Mouse (Mus musculus) urinary bladder, postnatal 36 days (tissue): ENCODE measurements around the gene Helt.

Experiments
- DNase-seq, 2 experiments: peaks; one replicate each; pipeline ENCODE4 v3.0.0; 2022; ENCODE audit warnings: low spot score in 2 of 2, mixed read lengths in 1 of 2

Gene Helt

DNA sequence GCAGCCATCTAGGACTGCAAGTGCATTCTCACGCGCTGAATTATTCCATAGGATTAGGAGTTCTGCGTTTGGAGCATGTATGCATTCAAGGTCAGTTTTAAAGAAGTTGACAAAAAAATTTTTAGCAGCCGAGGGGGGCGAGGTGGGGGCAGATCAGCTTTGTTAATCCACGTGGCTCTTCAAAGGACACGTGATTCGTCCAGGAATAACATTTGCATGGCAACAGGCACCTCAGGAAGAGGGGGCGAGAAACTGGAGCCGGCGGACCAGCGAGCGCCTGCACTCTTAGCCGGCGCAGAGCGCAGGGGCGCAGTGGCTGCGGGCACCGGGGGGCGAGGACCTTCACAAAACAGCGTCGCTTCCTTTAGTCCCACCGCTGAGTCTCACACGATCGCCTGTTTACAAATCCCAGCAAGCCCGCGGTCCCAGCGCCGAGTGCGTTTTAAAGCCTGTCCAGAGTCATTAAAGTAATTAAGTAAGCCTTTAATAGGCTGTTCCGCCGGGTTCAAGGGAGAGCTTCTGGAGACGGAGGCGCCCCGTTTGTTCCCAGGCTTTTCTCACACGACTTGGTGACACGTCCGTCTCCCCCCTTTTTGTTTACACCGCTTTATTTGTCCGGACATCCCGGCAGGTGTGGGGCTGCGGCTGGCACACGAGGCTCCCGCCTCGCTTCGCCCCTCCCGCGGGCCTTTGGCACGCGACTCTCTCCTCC lies at the start of gene Helt:
Helt (minus strand) TSS at position 491 of the 712 bp plus-strand sequence.
- DNase-seq = no peak

DNA sequence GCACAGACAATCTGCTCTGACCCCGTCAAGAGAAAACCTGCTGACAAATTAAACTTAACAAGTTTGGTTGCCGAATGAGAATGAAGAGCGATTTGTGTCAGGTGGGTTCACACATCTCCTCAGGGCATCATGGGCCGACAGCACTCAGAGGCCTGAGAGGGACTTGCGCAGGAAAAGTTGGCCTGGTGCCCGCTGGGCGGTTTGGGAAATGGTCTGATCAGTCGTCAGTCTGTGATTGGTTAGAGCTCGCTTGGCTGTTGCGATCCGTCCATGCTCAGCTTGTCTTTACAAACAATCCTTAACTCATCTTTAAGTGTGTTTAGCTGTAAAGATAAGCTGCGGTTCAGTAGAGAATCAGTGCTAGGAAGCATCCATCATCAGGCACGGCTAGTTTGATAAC lies 47.8 kb upstream of the Helt start:
- no peak for DNase-seq

DNA sequence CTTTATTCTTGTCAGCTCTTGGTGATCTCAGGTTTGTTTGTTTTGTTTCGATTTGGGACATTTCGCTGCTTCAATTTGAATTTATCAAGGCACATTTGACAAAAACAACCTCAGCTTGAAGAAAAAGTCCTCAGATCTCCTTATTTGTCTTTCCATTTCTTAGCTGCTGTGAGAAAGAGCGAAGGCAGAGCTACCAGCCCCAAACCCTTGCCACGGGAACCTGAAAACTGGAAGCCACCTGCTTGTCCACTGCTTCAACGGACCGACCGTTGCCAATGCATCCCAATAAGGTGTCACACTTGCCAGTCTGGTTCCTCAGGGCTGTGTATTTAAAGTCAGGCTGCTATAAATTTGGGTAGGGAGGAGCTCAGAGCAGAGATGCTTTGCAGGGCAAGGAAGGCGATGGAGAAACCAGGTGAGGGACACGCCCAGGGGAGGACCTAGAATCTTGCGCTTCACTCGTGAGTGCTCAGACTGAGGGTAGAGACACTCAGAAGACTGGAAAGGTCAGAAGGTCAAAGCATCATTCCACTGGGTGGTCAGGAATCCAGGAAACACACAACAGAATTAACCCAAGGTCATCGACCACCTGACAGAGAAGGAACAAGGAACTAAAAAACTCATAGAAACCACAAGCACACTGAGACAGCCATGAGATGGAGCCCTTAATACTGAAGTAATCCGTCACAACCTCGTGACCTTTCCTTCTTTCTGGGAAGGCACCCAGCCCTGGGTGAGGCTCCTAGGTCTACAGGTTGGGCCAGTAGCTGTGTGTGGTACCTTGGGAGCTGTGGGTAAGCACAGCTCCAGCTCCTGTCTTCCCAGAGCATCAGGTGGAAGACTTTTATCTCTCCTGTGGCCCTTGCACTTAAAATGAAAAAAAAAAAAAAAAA lies 46.2 kb upstream of the Helt start:
- no peak for DNase-seq

DNA sequence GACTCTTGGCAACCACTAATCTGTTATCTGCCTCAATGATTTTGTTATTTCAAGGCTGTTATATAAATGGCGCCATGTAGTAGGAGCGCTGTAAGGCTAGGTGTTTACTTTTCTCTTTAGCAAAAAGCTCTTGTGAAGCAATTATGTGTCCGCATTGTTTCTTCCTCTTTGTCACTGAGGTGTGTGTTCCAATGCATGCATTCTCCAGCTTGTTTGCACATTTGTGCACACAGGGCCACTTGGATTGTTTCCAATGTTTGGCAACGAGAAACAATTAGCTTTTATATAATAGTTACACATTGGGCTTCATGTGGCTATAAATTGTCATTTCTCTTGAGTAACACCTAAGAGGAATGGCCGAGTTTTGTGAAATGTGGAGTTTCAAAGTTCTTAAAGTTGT lies 44.8 kb upstream of the Helt start:
- no peak for DNase-seq

DNA sequence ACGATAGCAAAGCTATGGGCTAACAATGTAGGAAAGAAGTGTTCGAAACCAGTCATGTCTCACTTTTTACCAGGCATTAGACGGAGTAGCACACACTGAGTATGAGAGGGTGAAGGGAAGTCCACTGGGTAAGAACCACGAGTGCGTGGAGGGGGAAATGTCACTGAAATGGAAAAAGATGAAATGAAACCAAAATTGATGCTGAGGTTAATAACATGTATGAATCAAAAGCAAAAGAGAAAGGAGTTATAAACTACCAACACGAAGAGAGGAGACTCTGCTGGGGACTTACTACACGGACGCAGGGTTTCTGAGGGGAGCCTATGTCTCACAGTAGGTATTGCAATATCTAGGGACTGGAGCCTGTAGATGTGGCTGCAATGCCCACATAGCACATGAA lies 41.9 kb upstream of the Helt start:
- no peak for DNase-seq

DNA sequence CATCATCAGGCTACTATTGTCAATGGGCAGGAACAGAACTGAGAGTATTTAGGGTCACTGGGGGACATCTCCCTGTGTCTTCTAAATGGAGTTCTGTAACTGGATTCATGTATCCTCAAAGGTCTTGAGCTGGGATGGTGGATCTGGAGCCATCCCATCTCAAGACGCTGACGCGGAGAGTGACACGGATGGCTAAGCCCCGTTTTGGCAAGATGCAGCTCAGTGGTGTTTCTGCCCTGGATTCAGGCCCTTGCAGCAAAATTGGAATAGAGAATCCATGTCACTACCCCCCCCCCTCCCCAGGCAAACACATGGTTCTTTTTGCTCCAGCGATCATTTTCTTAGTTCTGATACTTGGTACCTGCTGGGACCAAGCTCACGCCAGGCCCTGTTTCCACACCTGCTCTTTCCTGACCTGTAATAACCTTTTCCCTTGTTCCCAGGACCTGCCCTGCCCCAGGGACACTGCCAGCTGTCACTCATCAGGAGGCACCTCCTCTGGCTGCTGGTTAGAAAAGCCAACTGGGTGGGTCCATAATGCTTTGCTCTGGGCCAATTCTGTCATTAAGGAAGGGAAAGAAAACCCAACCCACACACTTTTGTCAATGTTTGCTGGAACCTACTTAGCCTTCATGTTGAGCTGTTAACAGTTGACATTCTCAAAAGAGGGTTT lies 38.1 kb upstream of the Helt start:
- DNase-seq = no peak

DNA sequence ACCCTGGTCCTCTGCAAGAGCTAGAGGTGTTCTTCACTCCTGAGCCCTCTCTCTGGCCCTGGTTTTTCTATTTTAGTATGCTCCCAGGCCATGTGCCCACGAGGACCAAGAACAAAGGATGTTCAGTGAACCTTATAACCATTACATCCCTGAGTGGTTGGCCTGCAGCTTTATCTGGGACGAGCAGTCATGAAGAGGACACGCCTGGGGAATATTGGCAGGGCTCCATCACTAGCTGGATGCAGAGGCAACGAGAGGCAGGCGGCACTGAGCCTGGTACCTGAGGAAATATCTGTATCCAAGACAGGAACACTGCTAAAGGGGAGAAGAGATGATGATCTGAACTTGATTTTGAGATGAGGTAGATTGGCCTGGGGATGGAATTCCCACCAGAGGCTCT lies 37.3 kb upstream of the Helt start:
- no peak for DNase-seq

DNA sequence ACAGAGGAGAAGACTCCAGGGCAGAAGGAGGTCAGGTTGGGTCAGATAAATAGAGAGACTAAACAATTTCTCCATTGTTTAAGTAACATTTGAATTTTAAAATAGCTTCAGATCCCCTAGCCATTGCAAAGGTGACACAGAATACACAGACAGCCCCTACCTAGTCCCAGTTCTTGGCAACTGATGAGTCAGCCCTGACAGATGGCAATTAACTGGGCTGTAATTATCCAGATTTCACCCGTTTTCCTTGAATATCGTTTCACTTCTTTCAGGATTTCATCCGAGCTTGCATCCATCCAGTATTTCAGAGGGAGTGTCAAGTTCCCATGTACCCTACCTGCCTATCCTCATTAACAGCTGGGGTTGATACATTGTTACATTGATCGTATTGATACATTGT lies 34.9 kb upstream of the Helt start:
- DNase-seq = no peak

DNA sequence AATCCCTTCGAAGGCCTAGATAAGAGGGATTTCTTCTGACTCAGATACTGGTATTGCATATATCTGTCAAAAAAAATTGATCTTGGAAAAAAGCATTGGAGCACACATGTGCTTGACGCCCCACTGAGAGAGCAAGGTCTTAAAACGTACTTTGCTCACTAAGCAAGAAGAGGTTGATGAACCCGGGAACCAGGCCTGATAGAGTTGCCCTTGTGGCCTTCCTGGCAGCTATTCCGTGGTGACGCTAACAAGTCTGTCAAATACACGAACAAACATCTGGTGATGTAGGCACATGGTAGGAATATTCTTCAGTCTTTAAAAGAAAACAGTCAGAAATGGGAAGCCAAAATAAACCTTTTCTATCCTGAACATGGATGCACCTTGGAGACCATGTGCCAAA lies 32.8 kb upstream of the Helt start:
- no peak for DNase-seq

DNA sequence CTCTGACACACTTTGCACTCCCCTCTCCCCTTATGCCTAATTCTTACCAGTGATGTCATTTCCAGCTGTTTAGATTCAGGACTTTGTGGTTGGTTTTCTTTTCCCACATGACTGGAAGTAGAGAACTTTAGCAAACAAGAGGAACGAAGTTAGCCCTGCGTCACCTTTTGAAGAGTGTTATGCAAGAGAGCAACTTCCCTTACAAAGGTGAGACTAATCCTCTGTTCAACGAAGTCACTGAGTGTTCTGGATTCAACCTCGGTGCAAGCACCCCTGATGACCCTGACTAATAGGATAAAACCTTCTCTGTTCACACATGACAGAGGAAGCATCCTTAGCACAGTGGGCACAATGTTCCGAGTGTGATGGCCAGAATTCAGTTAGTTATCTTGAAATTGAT lies 32.2 kb upstream of the Helt start:
- DNase-seq = no peak

DNA sequence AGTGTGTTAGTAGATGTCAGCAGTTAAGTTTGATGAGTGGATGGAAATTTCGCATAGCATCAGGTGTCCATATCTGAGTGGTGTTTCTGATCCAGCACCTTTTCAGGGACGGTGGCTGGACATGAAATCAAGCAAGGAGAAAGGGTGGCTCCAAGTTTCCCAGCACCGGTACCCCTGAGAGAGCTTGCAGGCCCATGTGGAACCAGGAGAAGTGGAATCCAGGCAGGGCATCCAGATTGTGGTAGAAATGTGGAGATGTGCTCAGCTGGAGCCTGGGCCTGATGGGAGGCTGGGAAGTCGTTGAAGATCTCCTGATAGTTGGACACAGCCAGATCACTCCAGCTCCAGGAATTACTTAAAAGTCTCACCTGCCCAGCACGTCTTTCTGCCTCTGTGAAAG lies 30.2 kb upstream of the Helt start:
- no peak for DNase-seq

DNA sequence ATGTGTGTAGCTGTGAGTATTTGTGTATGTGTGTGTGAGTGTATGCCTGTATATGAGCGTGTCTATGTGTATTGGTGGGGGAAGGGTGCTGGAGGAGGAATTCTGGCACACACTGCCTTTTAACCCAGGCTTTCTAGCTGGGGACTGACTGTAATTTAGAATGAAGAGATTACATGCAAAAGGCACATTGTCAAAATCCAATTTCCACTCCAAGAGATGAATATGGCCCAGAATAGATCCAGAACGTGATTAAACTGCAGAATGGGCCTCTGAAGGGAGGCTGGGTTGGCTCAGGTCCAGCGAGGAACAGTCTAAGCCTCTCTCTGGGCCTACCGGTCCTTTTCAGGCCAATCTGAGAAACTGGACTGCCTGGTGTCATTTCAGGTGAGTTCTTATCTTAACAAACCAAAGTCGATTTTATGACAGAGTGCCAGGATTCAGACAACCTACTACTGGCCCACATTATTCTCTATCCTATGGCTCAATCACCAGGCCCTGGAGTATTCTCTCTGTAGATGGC lies 29.3 kb upstream of the Helt start:
- peak in 1 of 2 experiments; percentile 20 for DNase-seq

DNA sequence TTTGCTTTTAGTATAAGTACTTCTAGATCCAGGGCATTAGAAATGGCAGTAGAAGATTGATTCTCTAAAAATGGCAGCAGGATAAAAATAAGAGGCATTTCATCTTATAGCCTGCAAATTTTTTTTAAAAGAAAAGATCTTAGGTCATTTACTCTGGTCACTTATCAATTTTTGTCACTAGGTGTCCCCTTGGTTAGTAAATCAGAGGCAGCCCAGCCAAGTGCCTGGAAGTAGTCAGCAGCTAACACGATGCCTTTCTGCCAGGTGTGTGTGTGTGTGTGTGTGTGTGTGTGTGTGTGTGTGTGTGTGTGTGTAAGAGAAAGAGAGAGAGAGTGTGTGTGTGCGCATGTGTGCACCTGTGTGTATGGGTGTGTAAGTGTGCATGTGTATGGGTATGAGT lies 28.4 kb upstream of the Helt start:
- DNase-seq = no peak

DNA sequence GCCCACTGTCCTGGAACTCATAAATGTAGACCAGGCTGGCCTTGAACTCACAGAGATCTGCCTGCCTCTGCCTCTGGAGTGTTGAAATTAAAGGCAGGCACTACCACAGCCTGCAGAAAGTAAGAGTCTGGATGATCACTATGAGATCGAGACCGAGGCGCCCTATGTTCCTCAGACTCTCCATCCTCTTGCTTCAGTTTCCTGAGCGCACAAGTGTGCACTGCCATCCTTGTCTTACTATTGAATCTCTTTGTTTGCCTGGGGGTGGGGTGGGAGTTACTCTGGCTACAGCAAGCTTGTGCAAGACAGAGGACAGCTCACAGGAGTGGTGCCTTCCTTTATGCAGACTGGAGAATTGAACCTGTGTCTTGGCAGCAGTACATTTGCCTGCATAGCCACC lies 27.9 kb upstream of the Helt start:
- no peak for DNase-seq

DNA sequence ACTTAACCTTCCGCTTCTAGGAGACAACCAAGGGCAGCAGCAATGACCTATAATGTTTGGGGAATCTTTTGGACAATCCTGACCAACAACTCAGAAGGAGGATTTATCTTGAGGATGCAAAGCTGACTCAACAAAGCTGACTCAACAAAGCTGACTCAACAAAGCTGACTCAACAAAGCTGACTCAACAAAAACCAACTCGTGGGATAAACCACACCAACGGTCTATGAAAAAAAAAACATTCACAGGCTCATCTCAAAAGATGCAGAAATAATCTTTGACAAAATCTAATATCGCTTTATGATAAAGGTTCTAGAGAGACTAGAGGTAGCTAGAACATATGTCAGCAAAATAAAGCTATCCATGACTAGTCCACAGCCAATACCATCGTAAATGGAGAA lies 24.3 kb upstream of the Helt start:
- DNase-seq = no peak

DNA sequence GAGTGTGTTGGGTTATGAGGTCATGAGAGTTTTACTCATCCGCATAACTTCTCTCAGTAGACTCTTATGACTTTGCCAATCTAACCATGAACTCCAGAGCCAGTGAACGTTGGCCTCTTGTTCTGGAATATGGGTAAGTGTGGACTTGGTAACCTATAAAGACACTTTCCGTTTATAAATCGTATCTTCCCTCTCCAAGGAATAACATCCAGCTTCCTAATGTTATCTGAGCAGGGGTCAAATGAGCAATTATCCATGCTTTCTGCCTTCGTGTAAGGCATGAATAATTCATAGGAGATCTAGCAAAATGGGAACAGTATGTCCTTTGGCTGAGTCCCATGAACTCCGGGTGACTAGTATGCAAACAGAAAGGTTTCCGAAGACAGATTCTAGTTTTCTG lies 22.7 kb upstream of the Helt start:
- no peak for DNase-seq

DNA sequence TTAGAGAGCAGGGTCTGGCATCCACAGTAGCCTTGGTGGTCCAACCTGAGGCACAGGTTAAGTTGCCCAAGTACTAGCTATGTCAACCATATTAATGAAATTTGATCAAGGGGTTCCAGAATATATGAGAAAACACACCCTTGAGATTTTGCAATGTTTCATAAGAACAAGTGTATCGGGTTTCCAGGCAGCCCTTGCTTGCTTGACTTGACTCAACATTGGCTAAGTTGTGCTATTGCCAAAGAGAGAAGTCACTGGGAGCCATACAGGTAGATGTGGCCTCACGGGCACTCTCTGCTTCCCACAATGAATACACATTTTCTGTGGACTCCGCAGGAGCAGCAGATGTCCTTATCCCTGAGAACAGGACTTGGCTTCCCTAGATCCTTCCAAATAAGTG lies 19.3 kb upstream of the Helt start:
- no peak for DNase-seq

DNA sequence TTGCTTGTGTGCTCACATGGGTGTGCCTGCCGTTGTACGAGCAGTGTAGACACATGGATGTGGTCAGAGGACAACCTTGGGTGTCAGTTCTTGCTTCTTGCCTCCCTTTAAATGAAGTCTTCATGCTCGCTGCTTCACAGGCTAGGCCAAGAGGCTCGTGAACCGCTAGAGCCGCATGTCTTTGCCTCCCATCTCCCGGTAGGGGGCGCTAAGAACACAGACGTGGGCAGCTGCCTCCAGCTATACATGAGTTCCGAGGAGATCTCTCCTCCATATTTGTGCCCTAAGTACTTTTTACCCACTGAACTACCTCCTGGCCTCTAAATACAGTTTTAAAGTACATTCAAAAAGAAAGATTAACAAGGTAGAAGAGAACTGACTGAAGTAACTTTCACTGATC lies 16.7 kb upstream of the Helt start:
- peak; percentile 70 to 83 for DNase-seq

DNA sequence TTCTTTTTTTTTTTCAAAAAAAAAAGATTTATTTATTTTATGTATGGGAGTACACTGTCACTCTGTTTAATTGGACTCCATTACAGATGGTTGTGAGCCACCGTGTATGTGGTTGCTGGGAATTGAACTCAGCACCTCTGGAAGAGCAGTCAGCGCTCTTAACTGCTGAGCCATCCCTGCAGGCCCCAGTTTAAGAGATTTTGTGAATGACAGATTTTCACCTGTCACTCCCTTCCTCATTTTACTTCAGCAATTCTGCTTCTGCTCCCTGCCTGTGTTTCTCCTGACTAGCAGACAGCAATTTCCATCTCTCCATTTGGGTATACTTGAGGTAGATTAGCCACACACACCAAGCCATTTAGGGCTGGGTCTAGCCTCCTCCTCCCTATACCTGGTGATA lies 13.7 kb upstream of the Helt start:
- no peak for DNase-seq

DNA sequence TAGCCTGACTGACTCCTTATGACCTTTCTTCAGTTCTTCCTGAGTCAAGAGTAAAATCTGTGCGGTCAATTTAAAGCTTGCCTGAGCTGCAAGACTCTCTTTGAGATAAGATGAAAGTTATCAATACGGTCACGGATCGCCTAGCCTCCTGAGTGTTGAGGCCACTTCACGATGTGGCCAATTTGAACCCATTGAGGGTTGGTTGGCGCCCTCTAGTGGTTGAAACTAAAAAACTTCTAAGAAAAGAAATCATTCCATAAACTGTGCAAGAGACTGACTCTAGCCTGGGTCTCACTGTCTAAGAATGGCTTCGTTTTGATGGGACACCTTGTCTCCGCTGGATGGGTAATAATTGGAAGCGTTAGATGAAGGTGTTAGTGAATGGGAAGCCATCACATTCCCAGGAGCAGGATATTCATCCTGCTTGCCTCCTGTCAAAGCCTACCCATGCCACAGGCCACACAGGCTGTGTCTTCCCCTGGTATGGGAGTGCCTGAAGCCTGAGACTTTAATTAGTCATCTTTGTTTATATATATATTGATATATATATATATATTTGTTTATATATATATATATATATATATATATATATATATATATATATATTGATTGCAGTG lies 11.4 kb upstream of the Helt start:
- no peak for DNase-seq

DNA sequence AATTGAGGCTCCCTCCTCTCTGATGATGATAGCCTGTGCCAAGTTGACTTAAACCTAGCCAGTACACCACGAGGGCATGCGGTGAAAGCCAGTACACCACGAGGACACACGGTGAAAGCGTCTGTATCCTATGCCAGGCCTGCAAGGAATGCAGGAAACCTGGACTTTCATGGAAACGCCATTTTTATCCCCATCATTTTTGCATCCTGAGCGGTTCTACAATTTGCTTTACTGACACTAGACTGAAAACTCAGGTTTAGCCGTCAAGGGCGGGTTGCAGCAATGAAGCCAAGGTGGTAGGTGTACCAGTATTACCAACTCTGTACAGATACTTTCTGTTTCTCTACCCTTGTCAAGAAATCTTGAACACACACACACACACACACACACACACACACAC lies 7.7 kb upstream of the Helt start:
- DNase-seq = no peak

DNA sequence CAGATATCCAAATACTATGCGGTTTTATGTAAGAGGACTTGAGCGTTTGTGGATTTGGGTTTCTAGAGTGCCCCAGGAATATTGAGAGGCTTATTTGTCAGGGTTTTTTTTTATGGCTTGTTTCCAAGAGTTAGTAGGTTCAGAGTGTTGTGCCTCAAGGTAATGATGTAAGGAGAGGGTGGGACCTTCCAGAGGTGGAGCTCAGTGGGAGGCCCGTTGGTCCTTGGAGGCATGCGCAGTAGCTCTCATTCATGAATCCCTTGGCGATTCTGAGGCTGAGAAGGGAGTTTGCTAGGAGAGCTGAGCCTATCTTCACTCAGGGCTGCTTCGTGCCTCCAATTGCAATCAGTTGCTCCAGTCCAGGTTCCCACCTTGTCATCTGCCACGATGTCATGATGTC lies 4.4 kb upstream of the Helt start:
- no peak for DNase-seq
